ENCODE assay signal across 17 mouse cellular contexts in the genomic region with DNA sequence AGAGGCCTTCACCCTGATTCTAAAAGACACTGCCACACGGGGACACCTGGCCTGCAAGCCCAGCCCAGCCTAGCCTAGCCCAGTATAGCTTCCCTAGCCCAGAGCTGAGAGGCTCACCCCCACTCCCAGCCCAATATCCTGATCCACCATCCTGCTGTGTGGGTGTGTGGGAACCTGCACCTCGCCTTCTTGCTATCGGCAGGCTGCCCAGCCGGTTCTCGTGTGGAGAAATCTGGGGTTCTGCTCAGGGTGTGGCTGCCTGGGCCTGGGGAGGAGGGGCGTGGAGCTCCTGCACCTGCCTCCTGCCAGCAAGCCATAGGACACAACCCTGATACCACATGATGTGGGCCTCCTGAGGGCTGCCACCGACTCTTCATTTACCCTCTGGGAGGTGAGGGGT. TPM values are rescaled to one million over a fixed set of nuclear protein-coding genes. Genes with fewer than 3 reads are reported as not detected.
DNase-seq lines count a peak whose midpoint lies in the region; ATAC-seq and TF ChIP-seq lines count a peak whose summit lies in the region.
"Had no signal": no experiment of that assay in that cellular context is flagged by ENCODE, and none has a peak within 500 bp of the region (broad histone marks: within the 10 kb centered on the region; RNA-seq: fewer than 3 reads in every experiment).

No protein-coding gene starts in this region.

- H3K4me2 ChIP-seq in midbrain, embryonic 15.5 days: no peak overlapping the region
- H3K4me2 ChIP-seq in intestine, embryonic 16.5 days (ENCODE audit: low read depth, low read length): no peak overlapping the region
- no peak overlapping the region for H3K4me2 ChIP-seq in stomach, embryonic 16.5 days (ENCODE audit: low read depth, low read length)
- H3K4me2 ChIP-seq: liver, embryonic 13.5 days had no signal

- ATAC-seq in midbrain, embryonic 15.5 days (replicated peaks): no peak
- ATAC-seq in intestine, embryonic 16.5 days: peak; percentile 74
- peak; percentile 76 for ATAC-seq in stomach, embryonic 16.5 days (ENCODE audit: insufficient read depth, low FRiP score)
- ATAC-seq: Patski had no signal

- peaks cover 20% of the 10 kb centered on the region for H3K27me3 ChIP-seq in midbrain, embryonic 10.5 days (ENCODE audit: low read depth, poor library complexity, severe bottlenecking)
- 0 out of 2 replicates have a peak, but pooled peaks cover 4% of the 10 kb centered on the region for H3K27me3 ChIP-seq in midbrain, embryonic 15.5 days (replicated peaks)
- no peaks in the 10 kb centered on the region; the same call in 1 of the 2 replicates for H3K27me3 ChIP-seq in intestine, embryonic 16.5 days (replicated peaks; ENCODE audit: control insufficient read depth, insufficient read depth, low read length)
- H3K27me3 ChIP-seq in stomach, embryonic 16.5 days (ENCODE audit: control insufficient read depth, insufficient read depth, low read length): no peaks in the 10 kb centered on the region

- DNase-seq in midbrain, embryonic 10.5 days (ENCODE audit: low spot score): no peak
- peak; percentile 45 to 78 for DNase-seq in left cerebral cortex, adult 2 months (ENCODE audit: extremely low spot score in 1 of 2, low spot score in 2 of 2)
- no peak for DNase-seq in cerebellum, adult 9-11 months
- no peak for DNase-seq in heart, postnatal 4 days
- DNase-seq: adrenal gland, adult 8-10 months; heart, adult 11 months; heart, postnatal 36 days; kidney, adult 11 months; kidney, postnatal 4 days; liver, embryonic 13.5 days; midbrain, embryonic 14.5 days; thymus, postnatal 4 days had no signal

- H3K4me3 ChIP-seq in midbrain, embryonic 10.5 days: no peak overlapping the region
- no peak overlapping the region for H3K4me3 ChIP-seq in midbrain, embryonic 15.5 days
- H3K4me3 ChIP-seq in intestine, embryonic 16.5 days (ENCODE audit: low read length): no peak overlapping the region
- no peak overlapping the region for H3K4me3 ChIP-seq in left cerebral cortex, adult 2 months
- no peak overlapping the region for H3K4me3 ChIP-seq in stomach, embryonic 16.5 days (replicated peaks; ENCODE audit: low read length)
- H3K4me3 ChIP-seq: liver, embryonic 13.5 days had no signal

- H3K9ac ChIP-seq in midbrain, embryonic 15.5 days: no peak overlapping the region
- no peak overlapping the region; the same call in 1 of the 2 replicates for H3K9ac ChIP-seq in intestine, embryonic 16.5 days (ENCODE audit: low read depth, low read length)
- H3K9ac ChIP-seq in stomach, embryonic 16.5 days (ENCODE audit: low read length): peak overlapping the region; percentile 50
- H3K9ac ChIP-seq: liver, embryonic 13.5 days had no signal

- H3K9me3 ChIP-seq in midbrain, embryonic 10.5 days (replicated peaks): no peaks in the 10 kb centered on the region
- H3K9me3 ChIP-seq in midbrain, embryonic 15.5 days: no peaks in the 10 kb centered on the region
- H3K9me3 ChIP-seq in intestine, embryonic 16.5 days (ENCODE audit: control insufficient read depth, low read length): no peaks in the 10 kb centered on the region
- no peaks in the 10 kb centered on the region for H3K9me3 ChIP-seq in stomach, embryonic 16.5 days (replicated peaks; ENCODE audit: control insufficient read depth, low read length)
- H3K9me3 ChIP-seq: liver, embryonic 13.5 days had no signal

- intact Hi-C loops in left cerebral cortex, adult 2 months (cut with DNase I): no loop called here

- no peaks in the 10 kb centered on the region for H3K36me3 ChIP-seq in midbrain, embryonic 10.5 days
- no peaks in the 10 kb centered on the region for H3K36me3 ChIP-seq in midbrain, embryonic 15.5 days (replicated peaks)
- H3K36me3 ChIP-seq in intestine, embryonic 16.5 days (ENCODE audit: control insufficient read depth, insufficient read depth, low read length): no peaks in the 10 kb centered on the region
- H3K36me3 ChIP-seq in stomach, embryonic 16.5 days (ENCODE audit: control insufficient read depth, insufficient read depth, low read length): no peaks in the 10 kb centered on the region
- H3K36me3 ChIP-seq: liver, embryonic 13.5 days had no signal

- 86% methylated on average over 7 of the region's 7 CpGs for WGBS in midbrain, embryonic 10.5 days
- 81% methylated on average over 7 of the region's 7 CpGs for WGBS in midbrain, embryonic 15.5 days
- 36% methylated on average over 7 of the region's 7 CpGs for WGBS in intestine, embryonic 16.5 days
- 57% methylated on average over 7 of the region's 7 CpGs for WGBS in stomach, embryonic 16.5 days

- 0 out of 2 replicates have a peak overlapping the region, but pooled peaks have one; percentile 50 for H3K27ac ChIP-seq in midbrain, embryonic 10.5 days (replicated peaks)
- no peak overlapping the region for H3K27ac ChIP-seq in midbrain, embryonic 15.5 days
- H3K27ac ChIP-seq in intestine, embryonic 16.5 days (ENCODE audit: low read length): 0 out of 2 replicates have a peak overlapping the region, but pooled peaks have one; percentile 26
- peak overlapping the region; percentile 67 for H3K27ac ChIP-seq in left cerebral cortex, adult 2 months
- peak overlapping the region; percentile 85 for H3K27ac ChIP-seq in stomach, embryonic 16.5 days (ENCODE audit: low read length)
- H3K27ac ChIP-seq: liver, embryonic 13.5 days had no signal

- H3K4me1 ChIP-seq in midbrain, embryonic 10.5 days: peaks cover 32% of the 10 kb centered on the region
- no peaks in the 10 kb centered on the region for H3K4me1 ChIP-seq in midbrain, embryonic 15.5 days
- peaks cover 19% of the 10 kb centered on the region for H3K4me1 ChIP-seq in intestine, embryonic 16.5 days (ENCODE audit: control insufficient read depth, insufficient read depth, low read length)
- H3K4me1 ChIP-seq in stomach, embryonic 16.5 days (ENCODE audit: control insufficient read depth, insufficient read depth, low read length): peaks cover 16% of the 10 kb centered on the region
- H3K4me1 ChIP-seq: liver, embryonic 13.5 days had no signal

- no peak for TF ChIP-seq CTCF in left cerebral cortex, adult 2 months (IDR thresholded peaks at IDR 0.05)

RNA-seq across cellular contexts. Expression of a gene that starts 11.2 kb away (rescaled TPM):
- 1.3 and 1.5 TPM in 2 replicates for polyA plus RNA-seq in midbrain, embryonic 10.5 days (2016; fragmentation: Nextera tagmentation; extraction: Ambion mirVana)
- 1.1 and 1.3 TPM in 2 replicates for polyA plus RNA-seq in midbrain, embryonic 15.5 days (2015; fragmentation: Nextera tagmentation; extraction: Ambion mirVana)
- 38.4 and 40.4 TPM in 2 replicates for polyA plus RNA-seq in intestine, embryonic 16.5 days (2015; fragmentation: Nextera tagmentation; extraction: Ambion mirVana)
- total RNA-seq in left cerebral cortex, adult 2 months (2021): 1 to 10 TPM; 4.7 to 4.9 TPM
- polyA plus RNA-seq in stomach, embryonic 16.5 days (2015; fragmentation: Nextera tagmentation; extraction: Ambion mirVana): 3.8 and 5.2 TPM in 2 replicates
- under 1 TPM; 0.20 to 0.26 TPM for total RNA-seq in heart, postnatal 4 days (2021)
- total RNA-seq: common myeloid progenitor, adult 5-6 weeks had no signal
- polyA plus RNA-seq: midbrain, embryonic 14.5 days had no signal

RNA-seq across cellular contexts. Expression of a gene that starts 28.4 kb away (rescaled TPM):
- polyA plus RNA-seq in midbrain, embryonic 10.5 days (2016; fragmentation: Nextera tagmentation; extraction: Ambion mirVana): 3.3 and 4.7 TPM in 2 replicates
- polyA plus RNA-seq in midbrain, embryonic 15.5 days (2015; fragmentation: Nextera tagmentation; extraction: Ambion mirVana): 7.2 and 8.6 TPM in 2 replicates
- polyA plus RNA-seq in intestine, embryonic 16.5 days (2015; fragmentation: Nextera tagmentation; extraction: Ambion mirVana): 1.9 and 2.4 TPM in 2 replicates
- 1 to 10 TPM; 4.9 to 5.2 TPM for total RNA-seq in left cerebral cortex, adult 2 months (2021)
- 2.6 and 3.5 TPM in 2 replicates for polyA plus RNA-seq in stomach, embryonic 16.5 days (2015; fragmentation: Nextera tagmentation; extraction: Ambion mirVana)
- total RNA-seq in heart, postnatal 4 days (2021): 10 to 100 TPM; 29.0 to 32.5 TPM
- total RNA-seq: common myeloid progenitor, adult 5-6 weeks had no signal

Comparison
In these comparisons a context has a peak if more than half of its experiments do, and no peak if none do; other contexts are left out.
1. DNase-seq: peak in left cerebral cortex, adult 2 months (2 of 2); none in midbrain, embryonic 10.5 days (single experiment), cerebellum, adult 9-11 months (single experiment) and heart, postnatal 4 days (single experiment).